Mouse (Mus musculus) bone marrow macrophage, adult 2 months (primary cell): Measurements from ENCODE around the gene Rpl11.

Experiments
- CTCF ChIP-seq: IDR thresholded peaks from 2 replicates; pipeline ENCODE4 v1.5.1; 2012; ENCODE audit warnings: low read depth, mild to moderate bottlenecking, low read length, moderate library complexity
- POLR2A ChIP-seq: IDR thresholded peaks from 2 replicates; pipeline ENCODE4 v1.6.1; 2012; ENCODE audit warnings: mild to moderate bottlenecking, low read depth, low read length, borderline replicate concordance

- TF ChIP-seq CTCF (no peak), POLR2A (no peak)
Observed at GRCm38 (mm10) chr4:136043784-136044400, 9.3 kb downstream of the Rpl11 start.
